Mouse (Mus musculus): ENCODE results near the gene Nxph4. TPM values are rescaled to one million over a fixed set of nuclear protein-coding genes. Genes with fewer than 3 reads are reported as not detected.

Gene Nxph4
- total and polyA plus RNA-seq, 3 experiments: 0.13 to 0.14 TPM; not detected in 1

DNA sequence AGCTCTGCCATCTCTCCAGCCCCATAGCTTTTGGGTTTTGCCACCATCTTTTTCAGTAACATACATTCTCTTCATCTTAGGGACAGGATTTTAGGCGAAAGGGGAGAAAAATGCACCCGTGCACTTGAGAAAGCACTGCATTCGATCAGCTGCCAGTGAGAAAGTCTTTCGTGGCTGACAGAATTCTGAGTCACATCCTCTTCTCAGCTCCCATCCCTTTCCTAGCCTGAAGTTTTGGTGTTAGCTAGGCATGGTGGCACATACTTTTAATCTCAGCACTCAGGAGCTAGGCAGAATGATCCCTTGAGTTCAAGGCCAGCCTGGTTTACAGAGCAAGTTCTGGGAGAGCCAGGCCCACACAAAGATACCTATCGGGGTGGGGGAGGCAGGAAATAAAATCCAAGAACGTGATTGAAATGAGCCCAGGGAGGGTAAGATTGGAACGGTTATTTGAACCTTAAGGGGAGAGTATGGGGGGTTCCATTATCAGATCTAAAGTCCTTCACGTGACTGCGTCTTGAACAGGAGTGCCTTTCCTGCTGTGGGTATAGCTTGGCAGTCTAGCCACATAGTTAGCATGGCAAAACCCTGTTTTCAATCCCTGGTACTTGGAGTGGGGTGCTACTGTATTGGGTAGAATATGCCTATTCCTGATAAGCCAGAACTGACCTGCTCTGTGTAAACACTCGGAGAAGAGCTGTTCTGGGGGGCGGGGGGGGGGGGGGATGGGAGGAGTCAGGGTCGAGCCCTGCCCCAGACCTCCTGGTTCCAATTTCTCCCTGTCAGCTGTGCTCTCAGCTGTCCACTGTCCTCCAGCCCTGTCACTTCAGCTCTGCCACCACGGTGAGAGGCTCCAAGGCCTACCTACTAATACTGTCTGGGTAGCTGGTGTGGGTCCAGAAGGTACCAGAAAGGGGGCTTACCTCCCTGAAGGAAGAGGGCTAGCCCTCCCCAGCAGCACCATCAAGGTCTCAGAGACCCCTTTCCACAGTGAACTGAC is 33.2 kb downstream of the Nxph4 start, which contains the start of gene Stac3:
Gene Stac3 (plus strand): TSS at position 793 of the 1,000 bp plus-strand sequence.
- no peak for TF ChIP-seq MAZ (IDR thresholded peaks at IDR 0.05; ENCODE audit: low read depth, low read length)
- no peak for TF ChIP-seq ZMIZ1 (IDR thresholded peaks at IDR 0.05; ENCODE audit: low read depth, low read length)
- no peak for TF ChIP-seq MEF2A (IDR thresholded peaks at IDR 0.05; ENCODE audit: borderline replicate concordance, low read depth, low read length)
- no peak for TF ChIP-seq MXI1 (IDR thresholded peaks at IDR 0.05; ENCODE audit: low read depth, low read length)
- TF ChIP-seq NRF1 (IDR thresholded peaks at IDR 0.05; ENCODE audit: low read depth, low read length): no peak
- no peak for TF ChIP-seq ZKSCAN1 (IDR thresholded peaks at IDR 0.05; ENCODE audit: borderline replicate concordance, low read depth, low read length)
- no peak for TF ChIP-seq MAX (IDR thresholded peaks at IDR 0.05; ENCODE audit: low read length)
- TF ChIP-seq E2F4 (IDR thresholded peaks at IDR 0.05; ENCODE audit: insufficient replicate concordance, low read depth, low read length): no peak
- TF ChIP-seq JUN (IDR thresholded peaks at IDR 0.05; ENCODE audit: insufficient read depth, low read depth, low read length): no peak
- TF ChIP-seq IRF4 (IDR thresholded peaks at IDR 0.05; ENCODE audit: low read depth, low read length): no peak
- TF ChIP-seq TCF12 (IDR thresholded peaks at IDR 0.05; ENCODE audit: low read depth, low read length): no peak
- no peak for TF ChIP-seq BHLHE40 (IDR thresholded peaks at IDR 0.05; ENCODE audit: low read depth, low read length)
- TF ChIP-seq UBTF (IDR thresholded peaks at IDR 0.05; ENCODE audit: low read depth, low read length): no peak
- no peak for TF ChIP-seq GABPA (IDR thresholded peaks at IDR 0.05; ENCODE audit: insufficient replicate concordance, low read depth, low read length)
- no peak for TF ChIP-seq RAD21 (IDR thresholded peaks at IDR 0.05; ENCODE audit: low read depth, low read length)
- no peak for TF ChIP-seq KAT2A (IDR thresholded peaks at IDR 0.05; ENCODE audit: insufficient replicate concordance, low read length)
- no peak for TF ChIP-seq POLR2A (IDR thresholded peaks at IDR 0.05; ENCODE audit: low read depth, low read length)
- TF ChIP-seq NELFE (IDR thresholded peaks at IDR 0.05; ENCODE audit: low read depth, low read length): no peak
- no peaks in the 10 kb centered on the region for H3K4me1 ChIP-seq (ENCODE audit: control insufficient read depth in 1 of 2, insufficient read depth in 2 of 2)
- dilution Hi-C loops (cut with MboI; ENCODE audit: extremely low pct_ligation_motif_present, extremely low pct_unique_long_range_greater_than_20kb, low sequenced_read_pairs) (no loop called here), in situ Hi-C loops (cut with MboI; ENCODE audit: low pct_ligation_motif_present, low pct_unique_long_range_greater_than_20kb, low sequenced_read_pairs) (no loop called here)
- no peak within 1 kb of the TSS for H3K4me3 ChIP-seq (replicated peaks in 1 of 3; ENCODE audit: low read depth in 2 of 3, low read length in 2 of 3, poor library complexity in 1 of 3)
- H3K27ac ChIP-seq (ENCODE audit: insufficient read depth, low read depth): no peak within 1 kb of the TSS
- DNase-seq (ENCODE audit: extremely low read depth): no peak
- H3K9me3 ChIP-seq (replicated peaks; ENCODE audit: low read length): no peaks in the 10 kb centered on the region
- no peak within 1 kb of the TSS for H3K4me2 ChIP-seq (ENCODE audit: insufficient read depth, low read depth, poor library complexity, severe bottlenecking)
- no peaks in the 10 kb centered on the region for H3K27me3 ChIP-seq (replicated peaks)
- no peaks in the 10 kb centered on the region for H3K79me2 ChIP-seq (replicated peaks; ENCODE audit: control insufficient read depth, extremely low read depth, insufficient read depth, poor library complexity, severe bottlenecking)
- peaks cover 19 to 51% of the 10 kb centered on the region in 2 experiments for H3K36me3 ChIP-seq (replicated peaks in 1 of 2; ENCODE audit: control insufficient read depth in 1 of 2, insufficient read depth in 1 of 2, low read length in 1 of 2)
- no peak within 1 kb of the TSS for H3K9ac ChIP-seq (ENCODE audit: insufficient read depth, low read depth)

DNA sequence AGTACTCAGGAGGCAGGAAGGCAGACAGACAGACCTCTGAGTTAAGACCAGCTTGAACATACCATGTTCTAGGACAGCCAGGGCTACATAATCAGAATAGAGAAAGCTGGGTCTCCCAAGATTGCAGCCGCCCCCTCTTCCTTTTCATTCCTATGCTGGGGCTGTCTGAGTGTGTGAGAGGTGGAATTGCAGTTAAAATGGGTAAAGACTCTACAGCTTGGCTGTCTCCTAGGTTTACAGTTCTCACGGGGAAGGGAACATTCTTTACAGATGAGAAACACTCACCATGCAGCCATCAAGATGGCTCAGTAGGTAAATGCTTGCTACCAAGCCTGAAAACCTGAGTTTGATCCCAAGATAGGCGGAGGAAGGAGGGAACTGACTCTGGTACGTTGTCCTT is 34.3 kb downstream of the Nxph4 start:
- Histone ChIP-seq H3K36me3 (replicated peaks in 1 of 2; ENCODE audit: control insufficient read depth in 1 of 2, insufficient read depth in 1 of 2, low read length in 1 of 2) (peaks cover 26 to 57% of the 10 kb centered on the region in 2 experiments), H3K4me1 (ENCODE audit: control insufficient read depth in 1 of 2, insufficient read depth in 2 of 2) (no peaks in the 10 kb centered on the region), H3K79me2 (replicated peaks; ENCODE audit: control insufficient read depth, extremely low read depth, insufficient read depth, poor library complexity, severe bottlenecking) (no peaks in the 10 kb centered on the region), H3K27me3 (replicated peaks) (no peaks in the 10 kb centered on the region), H3K9me3 (replicated peaks; ENCODE audit: low read length) (no peaks in the 10 kb centered on the region), H3K4me3 (replicated peaks in 1 of 3; ENCODE audit: low read depth in 2 of 3, low read length in 2 of 3, poor library complexity in 1 of 3) (no peak overlapping the region), H3K27ac (ENCODE audit: insufficient read depth, low read depth) (no peak overlapping the region), H3K4me2 (ENCODE audit: insufficient read depth, low read depth, poor library complexity, severe bottlenecking) (no peak overlapping the region), H3K9ac (ENCODE audit: insufficient read depth, low read depth) (no peak overlapping the region)
- in situ Hi-C loops (cut with MboI; ENCODE audit: low pct_ligation_motif_present, low pct_unique_long_range_greater_than_20kb, low sequenced_read_pairs) (no loop called here), dilution Hi-C loops (cut with MboI; ENCODE audit: extremely low pct_ligation_motif_present, extremely low pct_unique_long_range_greater_than_20kb, low sequenced_read_pairs) (no loop called here)
- TF ChIP-seq RCOR1 (conservative IDR thresholded peaks at IDR 0.05; ENCODE audit: low read depth, low read length) (no peak), MEF2A (IDR thresholded peaks at IDR 0.05; ENCODE audit: borderline replicate concordance, low read depth, low read length) (no peak), PAX5 (IDR thresholded peaks at IDR 0.05; ENCODE audit: low read length) (no peak), ZC3H11A (IDR thresholded peaks at IDR 0.05; ENCODE audit: low read depth, low read length) (no peak), E2F4 (IDR thresholded peaks at IDR 0.05; ENCODE audit: insufficient replicate concordance, low read depth, low read length) (no peak), POLR2A (IDR thresholded peaks at IDR 0.05; ENCODE audit: low read depth, low read length) (no peak), ZNF384 (IDR thresholded peaks at IDR 0.05; ENCODE audit: low read depth, low read length) (no peak)
- DNase-seq (ENCODE audit: extremely low read depth): no peak
